Mouse (Mus musculus) right cerebral cortex, postnatal 25 days (tissue): ENCODE results near the gene Rgcc.

Source experiments
- DNase-seq: peaks from one replicate; pipeline ENCODE4 v3.0.0; 2022

Rgcc gene

GRCm38 (mm10) chr14:79299796-79300195, 1.6 kb downstream of the Rgcc start:
- peak; percentile 23 for DNase-seq

DNA sequence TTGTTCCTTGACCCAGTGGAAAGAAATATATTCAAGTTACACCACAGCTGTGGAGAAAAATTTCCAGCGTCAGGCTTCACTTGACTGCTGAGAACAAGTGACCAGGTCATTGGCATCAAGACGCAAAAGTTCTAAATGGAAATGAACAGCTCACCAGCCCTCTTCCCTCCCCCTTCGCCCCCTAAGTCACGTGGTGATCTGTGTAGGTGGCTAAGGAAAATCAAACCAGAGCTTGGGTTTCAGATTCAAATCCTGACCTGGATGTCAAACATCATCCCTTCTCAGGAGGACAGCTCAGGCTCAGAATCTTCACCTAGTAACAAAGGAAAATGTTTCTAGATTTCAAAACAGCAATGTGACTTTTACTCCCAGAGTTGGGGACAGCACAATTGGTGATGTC, 2.2 kb downstream of the Rgcc start:
- no peak for DNase-seq

GRCm38 (mm10) chr14:79298314-79298992, 3.0 kb downstream of the Rgcc start:
- no peak for DNase-seq

GRCm38 (mm10) chr14:79296836-79297235, 4.6 kb downstream of the Rgcc start:
- DNase-seq, result no peak

GRCm38 (mm10) chr14:79296201-79296600, 5.2 kb downstream of the Rgcc start:
- no peak for DNase-seq

DNA sequence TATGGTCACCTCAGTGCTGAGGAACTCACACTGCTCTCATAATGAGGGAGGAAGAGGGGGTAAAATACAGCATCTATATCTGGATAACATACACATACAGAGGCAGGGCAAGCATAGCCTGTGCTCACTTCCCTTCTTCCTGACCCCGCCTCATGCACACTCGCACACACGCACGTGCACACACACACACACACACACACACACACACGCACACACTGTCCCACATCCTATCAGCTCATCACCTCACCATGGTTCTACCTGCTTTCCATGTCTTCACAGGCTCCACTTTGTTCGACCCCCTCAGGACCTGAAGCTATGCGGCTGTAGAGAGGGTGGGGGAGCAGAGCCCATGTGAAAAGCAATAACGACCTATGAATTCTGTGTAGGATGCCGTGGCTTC, 5.9 kb downstream of the Rgcc start:
- no peak for DNase-seq

GRCm38 (mm10) chr14:79294950-79295349, 6.5 kb downstream of the Rgcc start:
- DNase-seq, result no peak

- DNase-seq, result no peak
These were observed 7.2 kb downstream of the Rgcc start for GRCm38 (mm10) chr14:79294051-79294814.

- no peak for DNase-seq
These were observed 8.2 kb downstream of the Rgcc start for GRCm38 (mm10) chr14:79293119-79293780.

DNA sequence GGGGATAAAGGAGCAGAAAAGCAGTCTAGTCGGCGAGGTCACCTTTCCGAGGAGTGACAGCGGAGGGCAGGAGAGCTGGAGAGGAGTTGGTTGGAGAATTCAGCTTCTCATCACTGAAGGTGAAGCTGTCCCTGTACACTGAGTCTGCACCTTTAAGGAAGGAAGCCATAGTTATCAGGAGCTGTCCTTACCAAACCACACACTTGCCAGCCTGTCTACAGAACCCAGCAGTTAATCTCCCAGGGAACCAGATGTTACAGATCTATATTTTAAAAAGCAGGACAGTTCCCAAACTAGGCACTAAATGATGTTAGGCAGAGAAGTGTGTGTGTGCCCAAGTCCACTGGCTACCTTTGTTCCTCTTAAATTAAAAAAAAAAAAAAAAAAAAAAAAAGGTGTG, 9.8 kb downstream of the Rgcc start:
- no peak for DNase-seq

GRCm38 (mm10) chr14:79290683-79291425, 10.6 kb downstream of the Rgcc start:
- no peak for DNase-seq

DNA sequence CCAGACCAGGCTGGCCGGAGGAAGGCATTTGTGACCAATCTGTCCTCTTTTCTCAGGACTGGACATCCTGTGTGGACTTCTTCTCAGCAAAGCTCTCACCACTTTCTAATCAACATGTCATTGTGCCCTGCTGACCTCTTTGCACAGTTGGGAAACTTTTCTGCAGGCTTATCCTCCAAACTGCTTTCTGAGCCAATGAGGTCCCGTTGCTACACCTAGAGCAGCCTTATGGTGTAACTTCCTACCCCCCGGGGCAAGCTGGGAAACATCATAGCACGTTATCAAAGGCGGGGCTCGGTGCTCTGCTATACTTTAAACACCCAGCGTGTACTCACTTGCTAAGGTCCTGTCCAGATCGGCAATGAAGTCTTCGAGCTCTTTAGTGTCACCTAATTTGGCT, 11.5 kb downstream of the Rgcc start:
- no peak for DNase-seq

DNA sequence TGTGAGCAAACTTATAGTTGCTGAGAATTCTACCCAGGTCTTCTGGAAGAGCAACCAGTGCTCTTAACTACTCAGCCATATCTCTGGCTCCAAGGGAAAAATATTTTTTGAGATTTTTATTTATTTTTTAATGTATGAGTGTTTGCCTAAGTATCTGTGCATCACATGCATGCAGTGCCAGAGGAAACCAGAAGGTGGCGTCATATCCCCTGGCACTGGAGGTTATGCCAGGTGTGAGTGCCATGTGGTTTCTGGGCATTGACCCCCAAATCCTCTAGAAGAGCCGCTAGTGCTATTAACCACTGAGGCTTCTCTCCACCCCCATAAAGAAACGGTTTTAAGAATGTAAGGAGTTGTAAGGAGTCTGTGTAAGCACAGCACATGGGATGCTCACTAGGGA, 13.2 kb downstream of the Rgcc start:
- no peak for DNase-seq

DNA sequence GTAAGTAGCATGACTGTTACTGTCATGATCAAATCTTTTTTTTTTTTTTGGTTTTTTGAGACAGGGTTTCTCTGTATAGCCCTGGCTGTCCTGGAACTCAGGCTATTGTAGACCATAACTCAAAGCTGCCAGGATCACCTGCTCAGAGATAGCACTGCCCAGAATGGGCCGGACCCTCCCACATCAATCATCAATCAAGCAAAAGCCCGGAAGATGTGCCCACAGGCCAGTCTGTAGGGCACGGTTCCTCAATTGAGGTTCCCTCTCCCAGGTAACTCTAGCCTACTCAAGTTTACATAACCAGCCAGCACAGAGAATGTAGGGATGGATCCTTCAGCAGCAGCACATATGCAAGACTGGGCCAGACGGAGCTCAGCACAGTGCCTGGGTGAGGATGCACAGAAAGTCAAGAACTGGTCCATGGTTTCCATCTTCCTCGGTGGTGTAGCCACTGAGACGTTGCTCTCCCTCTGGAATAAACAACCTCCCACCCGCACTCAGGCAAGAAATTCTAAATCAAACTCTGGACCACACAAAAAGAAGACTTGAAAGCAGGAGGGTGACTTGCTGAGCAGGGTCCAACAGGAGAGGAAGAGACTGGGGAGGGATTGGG, 14.1 kb downstream of the Rgcc start:
- DNase-seq, result no peak

GRCm38 (mm10) chr14:79285549-79285948, 15.9 kb downstream of the Rgcc start:
- no peak for DNase-seq

DNA sequence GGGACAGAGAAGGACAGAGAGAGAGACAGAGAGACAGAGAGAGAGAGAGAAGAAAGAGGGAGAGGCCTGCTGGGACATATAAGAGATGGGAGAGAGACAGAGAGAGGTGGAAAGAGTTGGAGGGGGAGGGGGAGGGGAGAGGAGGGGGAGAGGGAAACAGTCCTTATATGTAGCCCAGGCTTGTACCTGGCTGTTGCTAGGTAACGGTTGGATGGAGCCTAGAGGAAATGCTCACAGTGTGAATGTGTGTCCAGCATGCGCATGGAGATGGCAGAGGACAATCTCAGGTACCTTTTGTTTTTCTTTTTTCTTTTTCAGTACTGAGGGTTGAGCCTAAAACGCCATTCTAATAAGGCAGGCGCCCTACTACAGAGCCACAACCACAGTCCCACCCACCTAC, 16.8 kb downstream of the Rgcc start:
- DNase-seq, result no peak

- no peak for DNase-seq
These were observed 17.5 kb downstream of the Rgcc start for GRCm38 (mm10) chr14:79283952-79284351.

- DNase-seq, result no peak
These were observed 19.4 kb downstream of the Rgcc start for GRCm38 (mm10) chr14:79281894-79282553.

DNA sequence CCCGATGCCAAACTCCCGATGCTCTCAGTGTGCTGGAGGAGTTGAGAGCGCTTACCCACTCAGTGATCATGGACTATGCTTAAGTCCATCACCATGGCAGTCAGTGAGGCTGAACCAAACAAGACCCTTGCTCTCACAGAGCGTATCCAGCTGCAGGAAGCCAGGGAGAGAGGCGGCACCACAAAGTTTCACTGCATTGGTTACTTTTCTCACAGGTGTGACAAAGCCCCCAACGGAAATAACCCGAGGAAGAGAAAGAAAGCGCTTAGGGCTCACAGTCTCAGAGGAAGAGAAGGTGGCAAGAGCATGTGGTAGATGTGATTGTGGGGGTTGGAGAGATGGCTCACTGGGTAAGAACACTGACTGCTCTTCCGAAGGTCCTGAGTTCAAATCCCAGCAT, 21.0 kb downstream of the Rgcc start:
- DNase-seq, result no peak

GRCm38 (mm10) chr14:79279494-79279893, 22.0 kb downstream of the Rgcc start:
- DNase-seq, result no peak

GRCm38 (mm10) chr14:79278927-79279326, 22.5 kb downstream of the Rgcc start:
- no peak for DNase-seq

DNA sequence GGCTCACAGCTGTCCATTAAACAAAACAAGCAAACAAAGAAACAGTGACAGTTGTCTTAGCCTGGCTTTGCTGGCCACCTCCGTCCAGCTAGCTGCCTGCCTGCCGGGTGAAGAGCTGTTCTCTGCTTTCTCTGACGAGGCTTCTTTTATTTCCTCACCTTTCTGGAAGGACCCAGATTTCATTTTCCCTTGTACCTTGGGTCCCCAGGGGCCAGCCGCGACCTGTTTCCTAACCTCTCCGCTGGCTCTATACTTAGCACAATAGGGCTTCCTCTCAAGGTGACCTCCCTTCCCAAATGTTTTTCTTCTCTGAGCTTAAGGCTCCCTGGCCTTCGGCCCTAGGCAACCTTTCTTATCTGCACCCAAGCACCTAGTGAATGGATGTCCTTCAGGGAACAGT, 23.5 kb downstream of the Rgcc start:
- DNase-seq, result no peak
